Mouse (Mus musculus) right cerebral cortex, adult 18-20 months (tissue): ENCODE measurements at regions not wholly inside any gene's neighbourhood (a gene's known extent, or its start where the extent isn't known, plus 50 kb on each side); places are given as distances from the start of the nearest gene placed in this dataset.

Source experiments
- DNase-seq: peaks from one replicate; pipeline ENCODE4 v3.0.0; 2022; ENCODE audit warnings: mixed read lengths

GRCm38 (mm10) chr14:61696290-61696842, 89.1 kb downstream of the Kcnrg start:
- no peak for DNase-seq

GRCm38 (mm10) chr14:61696886-61697554, 89.8 kb downstream of the Kcnrg start:
- DNase-seq = no peak

GRCm38 (mm10) chr14:61697704-61698103, 90.4 kb downstream of the Kcnrg start:
- no peak for DNase-seq

- DNase-seq = no peak
Measured at GRCm38 (mm10) chr14:61698358-61699055, 91.2 kb downstream of the Kcnrg start.

GRCm38 (mm10) chr14:61699638-61700037, 92.4 kb downstream of the Kcnrg start:
- no peak for DNase-seq

- DNase-seq = no peak
Measured at GRCm38 (mm10) chr14:61701131-61701530, 93.9 kb downstream of the Kcnrg start.

- no peak for DNase-seq
Measured at GRCm38 (mm10) chr14:61703916-61704315, 96.7 kb downstream of the Kcnrg start.

- DNase-seq = no peak
Measured at GRCm38 (mm10) chr14:61706984-61707383, 99.7 kb downstream of the Kcnrg start.

GRCm38 (mm10) chr14:61708331-61708730, 101.1 kb downstream of the Kcnrg start:
- no peak for DNase-seq

- no peak for DNase-seq
Measured at GRCm38 (mm10) chr14:61715746-61716145, 108.5 kb downstream of the Kcnrg start.

- no peak for DNase-seq
Measured at GRCm38 (mm10) chr14:61718392-61719124, 111.3 kb downstream of the Kcnrg start.

- no peak for DNase-seq
Measured at GRCm38 (mm10) chr14:61721302-61721701, 114.0 kb downstream of the Kcnrg start.

GRCm38 (mm10) chr14:61724942-61725341, 117.7 kb downstream of the Kcnrg start:
- no peak for DNase-seq

GRCm38 (mm10) chr14:61728562-61728961, 121.3 kb downstream of the Kcnrg start:
- DNase-seq = no peak

GRCm38 (mm10) chr14:61735541-61735940, 128.3 kb downstream of the Kcnrg start:
- no peak for DNase-seq

GRCm38 (mm10) chr14:61736384-61737322, 129.4 kb downstream of the Kcnrg start:
- no peak for DNase-seq

- no peak for DNase-seq
Measured at GRCm38 (mm10) chr14:61737504-61738040, 130.3 kb downstream of the Kcnrg start.

- DNase-seq = no peak
Measured at GRCm38 (mm10) chr14:61739453-61739852, 132.2 kb downstream of the Kcnrg start.

- DNase-seq = no peak
Measured at GRCm38 (mm10) chr14:61743855-61744408, 136.7 kb downstream of the Kcnrg start.

- no peak for DNase-seq
Measured at GRCm38 (mm10) chr14:61753421-61753820, 146.2 kb downstream of the Kcnrg start.

- no peak for DNase-seq
Measured at GRCm38 (mm10) chr14:61756651-61757050, 149.4 kb downstream of the Kcnrg start.
